Mouse (Mus musculus): ENCODE results near the gene Dhx32. TPM values are rescaled to one million over a fixed set of nuclear protein-coding genes. Genes with fewer than 3 reads are reported as not detected.

The Dhx32 gene
- polyA plus RNA-seq, 1 experiment from 2014 or later, result 18.4 TPM

DNA sequence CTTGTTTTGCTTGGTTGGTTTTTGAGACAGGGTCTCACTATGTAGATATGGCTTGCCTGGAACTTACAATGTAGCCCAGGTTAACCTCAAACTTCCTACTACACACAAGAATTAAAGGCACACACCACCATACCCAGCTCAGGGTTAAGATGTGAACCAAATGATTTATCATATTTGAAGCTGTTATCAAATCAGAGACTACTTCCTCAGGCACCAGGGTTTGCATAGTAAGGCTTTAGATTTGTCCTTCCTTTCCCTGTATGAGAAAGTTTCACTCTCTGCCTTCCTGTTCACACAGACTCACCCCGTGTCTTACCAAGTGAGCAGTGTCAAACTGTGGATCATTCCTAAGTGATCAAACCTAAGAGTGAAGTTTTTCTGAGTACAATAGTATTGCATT, 38.3 kb downstream of the Dhx32 start:
- Histone ChIP-seq H3K4me1 (0 out of 2 replicates have a peak, but pooled peaks cover 4% of the 10 kb centered on the region), H3K9me3 (replicated peaks) (no peaks in the 10 kb centered on the region), H3K4me3 (no peak overlapping the region), H3K9ac (no peak overlapping the region), H3K27me3 (replicated peaks) (no peaks in the 10 kb centered on the region), H3K27ac (no peak overlapping the region), H3K36me3 (peaks cover 28% of the 10 kb centered on the region), H3K4me2 (no peak overlapping the region)
- ATAC-seq, result no peak
- 36% methylated on average over 1 of the region's 1 CpGs for WGBS (ENCODE audit: insufficient replicate concordance)

DNA sequence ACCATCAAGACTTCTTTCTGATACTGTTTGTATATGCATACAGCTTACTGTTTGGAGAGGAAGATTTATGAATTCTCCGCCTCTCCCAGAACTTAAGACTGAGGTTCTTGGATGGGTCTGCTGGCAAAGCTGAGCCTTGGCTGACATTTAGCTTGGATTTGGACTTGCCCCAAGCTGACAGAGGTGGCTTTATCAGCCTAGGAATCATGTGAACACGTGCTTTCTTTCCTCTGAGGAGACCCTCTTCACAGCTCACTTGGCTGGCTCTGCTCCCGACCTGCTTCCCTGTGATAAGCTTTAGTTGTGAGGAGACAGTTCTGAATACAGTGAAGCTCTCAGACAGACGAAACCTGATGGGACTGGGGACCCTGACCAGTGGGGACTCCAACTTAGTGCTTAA, 38.9 kb downstream of the Dhx32 start:
- peaks cover 28% of the 10 kb centered on the region for H3K36me3 ChIP-seq
- 36% methylated on average over 4 of the region's 4 CpGs for WGBS (ENCODE audit: insufficient replicate concordance)
- no peaks in the 10 kb centered on the region for H3K27me3 ChIP-seq (replicated peaks)
- no peak overlapping the region for H3K9ac ChIP-seq
- no peak overlapping the region for H3K27ac ChIP-seq
- no peaks in the 10 kb centered on the region for H3K9me3 ChIP-seq (replicated peaks)
- 0 out of 2 replicates have a peak, but pooled peaks cover 4% of the 10 kb centered on the region for H3K4me1 ChIP-seq
- H3K4me2 ChIP-seq, result no peak overlapping the region
- no peak for ATAC-seq
- H3K4me3 ChIP-seq, result no peak overlapping the region

DNA sequence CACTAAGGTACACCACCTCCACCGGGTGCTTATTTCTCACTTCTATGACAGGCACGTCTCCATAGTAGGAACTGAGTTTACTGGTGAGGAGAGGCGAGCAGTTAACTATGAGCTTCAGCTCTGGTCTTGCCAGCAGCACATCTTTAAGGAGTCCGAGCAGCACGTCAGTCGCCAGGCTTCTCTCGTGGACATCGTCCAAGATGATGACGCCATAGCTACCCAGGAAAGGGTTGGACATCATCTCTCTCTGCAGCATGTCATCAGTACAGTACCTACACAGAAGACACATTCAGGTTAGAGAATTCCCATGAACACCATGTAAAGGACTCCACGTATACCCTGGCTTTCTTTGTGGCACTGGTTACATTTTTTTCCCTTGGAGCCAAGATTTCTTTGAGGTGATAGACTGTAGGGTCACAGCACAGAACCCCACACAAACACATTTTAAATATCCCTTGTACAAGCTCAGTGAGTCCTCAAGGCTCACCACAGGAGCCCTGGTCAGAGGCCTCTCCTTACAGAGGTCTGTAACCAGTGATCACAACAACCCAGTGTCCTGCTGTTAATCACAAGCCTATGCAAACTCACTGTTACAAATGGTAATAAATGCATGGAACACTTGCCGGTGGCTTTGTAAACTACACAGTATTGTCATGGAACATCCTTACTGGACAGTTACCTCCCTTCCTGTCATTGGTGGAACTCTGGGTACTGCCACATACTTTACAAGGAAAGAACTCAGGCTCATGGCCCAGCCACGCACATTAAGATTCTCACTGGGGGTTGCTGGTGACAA, 39.8 kb downstream of the Dhx32 start:
- H3K27ac ChIP-seq, result no peak overlapping the region
- H3K9ac ChIP-seq, result no peak overlapping the region
- 81% methylated on average over 12 of the region's 12 CpGs for WGBS (ENCODE audit: insufficient replicate concordance)
- H3K9me3 ChIP-seq (replicated peaks), result no peaks in the 10 kb centered on the region
- H3K4me3 ChIP-seq, result no peak overlapping the region
- H3K36me3 ChIP-seq, result peaks cover 22% of the 10 kb centered on the region
- 0 out of 2 replicates have a peak, but pooled peaks cover 4% of the 10 kb centered on the region for H3K4me1 ChIP-seq
- no peak for ATAC-seq
- no peak overlapping the region for H3K4me2 ChIP-seq
- no peaks in the 10 kb centered on the region for H3K27me3 ChIP-seq (replicated peaks)

DNA sequence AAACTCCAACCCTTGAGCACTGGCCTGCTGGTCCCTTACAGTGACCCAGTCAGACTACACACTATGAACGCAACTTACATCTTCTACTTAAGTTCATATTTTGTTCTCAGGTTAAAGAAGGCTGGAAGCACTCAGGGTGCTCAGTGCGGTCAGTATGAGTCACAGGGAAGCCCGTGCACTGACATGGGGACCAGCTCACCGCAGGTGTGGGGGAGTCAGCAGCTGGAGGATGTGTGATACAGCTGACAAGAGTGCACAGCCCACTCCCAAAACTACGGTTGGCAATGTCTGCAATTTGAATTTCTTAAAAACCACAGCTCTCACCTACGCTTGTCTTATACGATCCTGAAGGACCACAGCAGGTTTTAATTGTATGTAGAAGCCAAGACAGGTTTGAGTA, 42.0 kb downstream of the Dhx32 start:
- Histone ChIP-seq H3K27ac (no peak overlapping the region), H3K4me3 (no peak overlapping the region), H3K9ac (no peak overlapping the region), H3K4me2 (no peak overlapping the region), H3K9me3 (replicated peaks) (no peaks in the 10 kb centered on the region), H3K27me3 (replicated peaks) (no peaks in the 10 kb centered on the region), H3K36me3 (peaks cover 17% of the 10 kb centered on the region), H3K4me1 (0 out of 2 replicates have a peak, but pooled peaks cover 7% of the 10 kb centered on the region)
- no peak for ATAC-seq
- WGBS (ENCODE audit: insufficient replicate concordance), result 81% methylated on average over 7 of the region's 7 CpGs

DNA sequence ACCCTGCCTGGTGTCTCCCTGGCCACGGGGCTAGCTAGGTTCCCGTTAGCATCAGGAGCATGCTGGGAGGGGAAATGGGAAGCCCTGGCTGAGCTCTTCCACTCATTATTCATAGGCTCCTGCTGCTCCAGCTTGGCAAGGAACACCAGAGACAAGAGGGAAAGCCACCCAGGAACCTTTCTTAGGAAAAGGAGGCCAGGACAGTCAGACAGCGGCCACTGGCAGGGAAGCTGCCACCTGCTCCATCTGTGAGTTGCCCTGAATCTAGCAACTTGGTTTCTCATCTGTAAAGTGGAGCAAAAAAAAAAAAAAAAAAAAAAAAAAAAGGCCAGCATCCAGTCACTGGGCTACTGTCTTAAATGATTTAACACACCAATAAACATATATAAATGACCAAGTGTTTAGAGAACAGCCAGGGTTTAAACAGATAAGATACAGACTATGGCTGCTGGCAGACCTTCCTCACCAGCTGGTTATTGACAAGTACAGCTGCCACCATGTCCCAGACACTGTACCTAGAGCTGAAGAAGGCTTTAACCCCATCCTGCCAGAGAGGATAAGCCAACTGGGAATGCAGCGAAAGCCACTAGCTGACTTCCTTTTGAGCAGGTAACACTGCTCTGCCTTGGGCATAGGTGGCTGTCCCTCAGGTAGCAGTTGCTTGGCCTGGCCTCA, 50.4 kb downstream of the Dhx32 start:
- Histone ChIP-seq H3K4me1 (peaks cover 11% of the 10 kb centered on the region; the same call in 1 of the 2 replicates), H3K27me3 (replicated peaks) (no peaks in the 10 kb centered on the region), H3K9me3 (replicated peaks) (no peaks in the 10 kb centered on the region), H3K9ac (no peak overlapping the region), H3K4me2 (no peak overlapping the region), H3K36me3 (peaks cover 16% of the 10 kb centered on the region), H3K4me3 (no peak overlapping the region), H3K27ac (no peak overlapping the region)
- WGBS (ENCODE audit: insufficient replicate concordance), result 67% methylated on average over 4 of the region's 4 CpGs
- no peak for ATAC-seq

DNA sequence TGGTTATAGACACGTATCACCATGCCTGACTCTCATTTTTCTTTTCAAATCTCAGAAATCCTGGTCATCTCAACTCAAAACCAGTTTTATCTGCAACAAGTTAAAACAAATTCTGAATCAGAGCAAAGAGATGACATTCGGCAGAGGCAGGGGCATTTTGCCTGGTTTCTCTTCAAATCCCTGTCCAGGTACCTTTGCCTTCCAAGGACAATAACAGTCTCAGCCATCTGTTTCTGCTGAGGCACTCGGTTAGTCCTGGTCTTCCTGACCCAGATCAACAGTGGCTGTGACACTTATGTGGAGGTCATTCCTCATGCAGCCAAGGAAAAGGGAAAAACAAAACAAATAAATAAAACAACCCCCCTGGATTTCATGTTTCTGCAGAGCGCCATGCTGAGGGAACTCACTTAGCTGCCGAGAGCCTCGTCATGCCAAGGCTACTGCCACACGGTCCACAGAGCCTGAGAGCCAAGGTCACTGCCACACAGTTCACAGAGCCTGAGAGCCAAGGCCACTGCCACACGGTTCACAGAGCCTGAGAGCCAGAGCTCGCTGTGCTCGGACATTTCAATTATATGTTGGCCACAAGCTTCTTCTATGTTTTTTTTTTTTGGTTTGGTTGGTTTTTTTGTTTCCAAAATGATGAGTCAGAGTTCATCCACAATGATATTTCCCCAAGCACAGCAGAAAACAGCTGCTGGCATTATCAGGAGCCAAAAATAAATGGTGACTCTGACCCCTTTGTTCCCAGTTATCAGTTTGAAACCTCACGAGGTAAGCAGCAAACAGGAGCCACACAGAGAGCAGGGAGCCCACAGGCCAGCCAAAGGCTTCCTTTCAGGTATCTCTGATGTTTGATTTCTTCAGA, 52.0 kb downstream of the Dhx32 start:
- H3K27ac ChIP-seq, result no peak overlapping the region
- H3K4me3 ChIP-seq, result no peak overlapping the region
- WGBS (ENCODE audit: insufficient replicate concordance), result 68% methylated on average over 11 of the region's 11 CpGs
- H3K27me3 ChIP-seq (replicated peaks), result no peaks in the 10 kb centered on the region
- ATAC-seq, result no peak
- H3K9me3 ChIP-seq (replicated peaks), result no peaks in the 10 kb centered on the region
- H3K4me2 ChIP-seq, result no peak overlapping the region
- H3K4me1 ChIP-seq, result peaks cover 7% of the 10 kb centered on the region; the same call in 1 of the 2 replicates
- peaks cover 16% of the 10 kb centered on the region for H3K36me3 ChIP-seq
- no peak overlapping the region for H3K9ac ChIP-seq

DNA sequence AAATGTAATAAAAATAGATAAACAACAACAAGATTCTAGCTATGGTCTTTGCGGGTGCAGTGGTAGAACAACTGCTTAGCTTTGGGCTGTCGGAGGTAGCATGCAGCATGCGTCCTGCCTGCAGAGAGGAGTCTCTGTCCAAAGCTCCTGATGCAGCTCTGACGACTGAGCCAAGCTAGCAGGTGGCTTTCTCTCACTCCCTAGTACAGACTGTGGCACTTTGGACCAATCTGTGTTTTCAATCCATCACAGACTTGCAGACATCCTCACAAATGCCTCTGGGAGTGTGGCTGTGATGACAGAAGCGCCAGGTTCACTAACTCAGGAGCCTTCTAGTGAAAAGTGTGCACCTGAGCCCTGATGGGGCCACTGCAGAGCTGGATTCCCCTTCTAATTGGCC, 53.2 kb downstream of the Dhx32 start:
- ATAC-seq, result no peak
- Histone ChIP-seq H3K27me3 (replicated peaks) (no peaks in the 10 kb centered on the region), H3K9ac (no peak overlapping the region), H3K4me2 (no peak overlapping the region), H3K4me1 (peaks cover 7% of the 10 kb centered on the region; the same call in 1 of the 2 replicates), H3K36me3 (peaks cover 25% of the 10 kb centered on the region), H3K4me3 (no peak overlapping the region), H3K27ac (no peak overlapping the region), H3K9me3 (replicated peaks) (no peaks in the 10 kb centered on the region)
- 73% methylated on average over 5 of the region's 5 CpGs for WGBS (ENCODE audit: insufficient replicate concordance)

DNA sequence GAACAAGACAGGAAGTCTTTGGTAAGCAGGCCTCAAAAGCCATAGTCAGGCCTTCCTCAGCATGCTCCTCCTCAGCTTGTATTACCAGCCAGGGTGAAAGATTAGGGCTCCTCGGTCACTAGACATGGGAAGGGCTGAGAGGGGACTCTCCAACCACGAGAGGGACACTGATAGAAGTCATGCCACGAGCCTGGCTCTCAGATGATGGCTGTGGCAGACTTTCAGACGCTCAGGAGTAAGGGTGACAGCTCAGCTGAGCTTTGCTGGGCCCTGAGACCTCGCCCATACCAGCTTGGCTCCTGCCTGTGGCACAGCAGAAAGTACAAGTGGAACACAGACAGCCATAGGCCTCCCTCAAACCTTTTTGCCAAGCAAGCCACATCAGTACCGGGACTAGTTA, 55.5 kb downstream of the Dhx32 start:
- no peak overlapping the region for H3K27ac ChIP-seq
- H3K9ac ChIP-seq, result no peak overlapping the region
- no peaks in the 10 kb centered on the region for H3K27me3 ChIP-seq (replicated peaks)
- peaks cover 33% of the 10 kb centered on the region for H3K36me3 ChIP-seq
- H3K9me3 ChIP-seq (replicated peaks), result no peaks in the 10 kb centered on the region
- no peak overlapping the region for H3K4me2 ChIP-seq
- H3K4me1 ChIP-seq, result peaks cover 7% of the 10 kb centered on the region; the same call in 1 of the 2 replicates
- no peak for ATAC-seq
- no peak overlapping the region for H3K4me3 ChIP-seq
- WGBS (ENCODE audit: insufficient replicate concordance), result 51% methylated on average over 6 of the region's 6 CpGs

DNA sequence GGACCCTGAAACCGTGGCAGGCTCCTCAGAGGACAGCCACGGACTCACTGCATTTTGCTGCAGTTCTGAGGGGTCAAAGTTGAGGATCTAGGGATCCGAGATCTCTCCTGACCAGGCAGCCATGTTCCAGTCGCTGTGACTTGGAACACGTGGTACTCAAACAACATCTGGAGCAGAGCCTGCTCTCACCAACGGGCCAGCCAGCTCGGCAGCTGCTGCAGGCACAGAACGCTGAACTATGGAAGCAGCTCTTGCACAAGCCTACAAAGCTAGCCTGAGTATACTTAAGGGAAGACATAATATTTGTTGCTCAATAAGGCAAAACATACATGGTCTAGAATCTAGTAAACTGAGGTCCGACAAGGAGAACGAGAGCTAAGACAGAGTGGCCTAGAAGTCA, 57.0 kb downstream of the Dhx32 start:
- peaks cover under 1% of the 10 kb centered on the region; the same call in 1 of the 2 replicates for H3K4me1 ChIP-seq
- ATAC-seq, result no peak
- no peak overlapping the region for H3K4me2 ChIP-seq
- no peaks in the 10 kb centered on the region for H3K27me3 ChIP-seq (replicated peaks)
- no peak overlapping the region for H3K9ac ChIP-seq
- H3K36me3 ChIP-seq, result peaks cover 47% of the 10 kb centered on the region
- H3K9me3 ChIP-seq (replicated peaks), result no peaks in the 10 kb centered on the region
- H3K27ac ChIP-seq, result no peak overlapping the region
- WGBS (ENCODE audit: insufficient replicate concordance), result 82% methylated on average over 10 of the region's 10 CpGs
- H3K4me3 ChIP-seq, result no peak overlapping the region

DNA sequence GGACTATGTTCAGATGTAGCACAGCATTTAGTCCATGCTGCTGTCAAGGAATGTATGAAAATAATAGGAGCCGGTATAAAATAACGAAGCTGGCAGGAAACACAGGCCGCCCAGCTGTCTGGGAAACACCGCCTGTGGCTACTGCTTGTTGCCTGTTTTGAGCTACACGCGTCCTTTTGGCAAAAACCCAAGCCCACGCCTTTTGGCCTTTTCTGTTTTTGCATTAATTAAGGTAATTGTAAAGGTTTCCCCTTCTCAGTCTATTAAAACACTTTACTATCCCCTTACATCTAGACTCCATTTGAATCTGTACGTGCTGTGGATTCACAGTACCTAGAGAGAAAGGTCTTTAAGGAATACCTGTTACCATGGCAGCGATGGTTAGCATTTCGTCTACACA, 57.7 kb downstream of the Dhx32 start:
- Histone ChIP-seq H3K9me3 (replicated peaks) (no peaks in the 10 kb centered on the region), H3K9ac (no peak overlapping the region), H3K4me2 (no peak overlapping the region), H3K4me1 (no peaks in the 10 kb centered on the region), H3K27me3 (replicated peaks) (no peaks in the 10 kb centered on the region), H3K36me3 (peaks cover 55% of the 10 kb centered on the region), H3K4me3 (no peak overlapping the region), H3K27ac (no peak overlapping the region)
- no peak for ATAC-seq
- 89% methylated on average over 10 of the region's 10 CpGs for WGBS (ENCODE audit: insufficient replicate concordance)

DNA sequence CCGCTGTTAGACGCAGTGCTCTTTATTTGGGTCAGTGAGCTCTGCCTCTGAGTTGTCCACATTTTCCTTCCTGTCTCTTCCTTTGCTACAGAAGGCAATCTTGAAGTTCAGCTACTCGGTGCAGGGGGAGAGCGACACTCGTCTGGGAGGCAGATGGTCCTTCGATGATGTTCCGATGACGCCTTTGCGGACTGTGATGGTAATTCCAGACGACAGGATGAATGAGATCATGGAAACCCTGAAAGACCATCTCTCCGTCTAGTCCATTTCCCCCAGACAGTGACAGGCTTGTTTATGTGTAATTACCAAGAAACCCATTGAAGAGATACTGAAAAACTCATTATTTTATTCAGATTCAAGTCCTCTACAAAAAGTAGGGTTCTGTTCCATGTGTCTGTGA, 61.9 kb downstream of the Dhx32 start:
- no peak overlapping the region for H3K4me2 ChIP-seq
- 88% methylated on average over 11 of the region's 11 CpGs for WGBS (ENCODE audit: insufficient replicate concordance)
- H3K36me3 ChIP-seq, result peaks cover 97% of the 10 kb centered on the region
- H3K4me3 ChIP-seq, result no peak overlapping the region
- H3K27ac ChIP-seq, result no peak overlapping the region
- no peaks in the 10 kb centered on the region for H3K27me3 ChIP-seq (replicated peaks)
- no peaks in the 10 kb centered on the region for H3K4me1 ChIP-seq
- ATAC-seq, result no peak
- no peak overlapping the region for H3K9ac ChIP-seq
- no peaks in the 10 kb centered on the region for H3K9me3 ChIP-seq (replicated peaks)

DNA sequence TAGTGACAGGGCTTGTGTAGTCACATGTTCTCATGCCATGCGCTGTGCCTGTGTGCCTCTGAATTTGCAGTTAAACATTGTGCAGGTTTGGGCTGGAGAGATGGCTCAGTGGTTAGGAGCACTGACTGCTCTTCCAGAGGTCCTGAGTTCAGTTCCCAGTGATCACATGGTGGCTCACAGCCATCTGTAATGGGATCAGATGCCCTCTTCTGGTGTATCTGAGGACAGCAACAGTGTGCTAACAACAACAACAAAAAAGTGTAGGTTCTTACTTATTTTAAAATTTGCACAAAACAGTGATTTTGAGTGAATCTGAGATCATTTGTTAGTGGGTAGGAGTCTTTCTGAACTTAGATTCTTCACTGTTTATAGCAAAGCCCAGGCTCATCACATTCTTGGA, 63.9 kb downstream of the Dhx32 start:
- Histone ChIP-seq H3K9me3 (replicated peaks) (no peaks in the 10 kb centered on the region), H3K4me1 (no peaks in the 10 kb centered on the region), H3K27ac (no peak overlapping the region), H3K4me2 (no peak overlapping the region), H3K36me3 (peaks cover 100% of the 10 kb centered on the region), H3K9ac (no peak overlapping the region), H3K4me3 (no peak overlapping the region), H3K27me3 (replicated peaks) (no peaks in the 10 kb centered on the region)
- WGBS (ENCODE audit: insufficient replicate concordance), result 91% methylated on average over 1 of the region's 1 CpGs
- no peak for ATAC-seq
